Mouse (Mus musculus) layer of hippocampus, postnatal 14 days (tissue): ENCODE measurements at regions not wholly inside any gene's neighbourhood (a gene's known extent, or its start where the extent isn't known, plus 50 kb on each side); places are given as distances from the start of the nearest gene placed in this dataset.

Experiments used
- DNase-seq, 2 experiments: peaks; one replicate each; pipeline ENCODE4 v3.0.0; 2021 to 2022; ENCODE audit warnings: low spot score in 2 of 2, mixed read lengths in 1 of 2

DNA sequence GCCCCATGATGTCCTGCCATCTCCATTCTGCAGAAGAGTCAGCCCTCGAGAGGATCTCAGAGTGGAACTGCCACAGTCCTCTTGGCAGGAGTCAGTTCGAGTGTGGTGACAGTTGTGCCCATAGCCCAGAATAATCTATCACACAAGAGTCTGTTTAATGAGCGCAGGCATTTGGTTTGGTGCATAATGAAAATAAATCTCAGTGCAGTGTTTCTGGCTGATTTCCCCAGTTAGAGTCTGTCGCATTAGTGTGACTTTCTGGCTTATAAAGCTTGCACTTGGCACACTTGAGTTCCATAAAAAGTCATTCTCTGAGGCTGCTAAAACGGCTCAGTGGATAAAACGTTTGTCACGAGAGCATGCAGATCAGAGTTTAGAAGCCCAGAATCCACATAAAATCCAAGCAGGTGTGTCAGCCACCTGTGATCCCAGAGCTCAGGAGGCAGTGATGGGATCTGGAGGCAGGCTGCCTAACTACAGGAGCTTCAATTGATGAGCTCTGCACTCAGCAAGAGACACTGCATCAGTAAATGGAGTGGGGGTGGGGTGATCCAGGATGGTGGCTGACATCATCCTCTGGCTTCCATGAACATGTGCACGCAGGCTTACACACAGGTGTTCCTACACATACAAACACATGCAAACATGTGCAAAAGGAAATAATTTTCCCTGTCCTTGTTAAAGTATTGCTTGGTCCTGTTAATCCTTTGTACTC is 578.5 kb downstream of the Plekhb2 start:
- peak; percentile 41 to 68 for DNase-seq

DNA sequence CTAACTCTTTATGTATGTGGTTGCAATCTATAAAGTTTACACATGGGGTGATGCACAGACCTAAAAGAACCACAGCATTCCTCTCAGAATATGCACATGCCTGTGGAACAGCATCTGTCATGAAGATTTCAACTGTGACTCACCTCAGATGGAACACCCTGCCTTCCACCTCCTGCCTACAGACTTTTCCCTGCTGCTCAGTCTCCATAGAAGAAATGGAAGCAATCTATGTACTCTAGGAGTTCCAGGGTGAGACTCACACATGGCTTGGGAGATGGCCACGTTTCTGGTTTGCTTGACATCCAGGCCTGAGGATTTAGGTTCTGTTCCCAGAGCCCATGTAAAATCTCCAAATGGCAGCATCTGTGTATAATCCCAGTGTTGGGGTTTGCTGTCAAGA is 579.7 kb downstream of the Plekhb2 start:
- DNase-seq = no peak

DNA sequence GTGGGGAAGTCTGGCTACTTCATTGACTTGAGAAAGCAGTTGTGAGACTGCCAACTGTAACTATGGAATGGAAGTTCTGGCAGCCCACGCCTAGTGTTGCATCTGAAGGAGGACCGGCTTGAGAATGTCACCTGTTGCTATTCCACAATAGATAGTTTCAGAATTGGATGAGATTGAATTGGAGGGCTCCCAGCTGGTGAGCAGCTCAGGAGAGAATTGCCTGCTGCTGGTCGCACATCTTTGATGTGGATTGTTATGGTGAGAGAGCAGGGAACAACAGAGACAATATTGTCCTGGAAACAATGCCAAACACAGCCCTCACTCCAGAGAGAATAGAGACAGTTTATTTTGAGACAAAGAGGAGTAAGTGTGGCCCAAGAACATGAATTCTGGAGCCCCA is 585.9 kb downstream of the Plekhb2 start:
- DNase-seq = no peak

DNA sequence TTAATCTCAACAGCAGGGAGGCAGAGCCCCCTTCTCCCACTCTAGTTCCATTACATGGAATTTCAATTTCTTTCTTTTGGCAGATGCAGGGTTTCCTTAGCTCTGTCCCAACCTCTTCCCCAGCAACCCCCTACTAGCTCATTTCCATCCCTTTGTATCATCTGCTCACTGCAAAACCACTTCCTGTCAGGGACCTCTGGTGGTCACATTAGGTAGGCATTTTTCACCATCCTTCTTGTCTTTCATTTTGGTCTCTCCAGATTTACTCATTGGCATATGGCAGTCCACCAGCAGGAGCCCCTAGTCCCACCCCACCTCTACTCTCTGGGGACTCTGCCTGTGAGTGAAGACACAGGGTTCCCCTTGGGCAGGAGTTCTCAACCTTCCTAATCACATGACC is 597.6 kb downstream of the Plekhb2 start:
- DNase-seq = no peak

- DNase-seq = no peak
Measured at GRCm38 (mm10) chr1:35452441-35453107, 602.8 kb downstream of the Plekhb2 start.

GRCm38 (mm10) chr1:35457591-35457990 is 607.8 kb downstream of the Plekhb2 start:
- no peak for DNase-seq

- peak; percentile 4 to 39 for DNase-seq
Measured at GRCm38 (mm10) chr1:35465081-35465480, 603.1 kb upstream of the Hs6st1 start.

DNA sequence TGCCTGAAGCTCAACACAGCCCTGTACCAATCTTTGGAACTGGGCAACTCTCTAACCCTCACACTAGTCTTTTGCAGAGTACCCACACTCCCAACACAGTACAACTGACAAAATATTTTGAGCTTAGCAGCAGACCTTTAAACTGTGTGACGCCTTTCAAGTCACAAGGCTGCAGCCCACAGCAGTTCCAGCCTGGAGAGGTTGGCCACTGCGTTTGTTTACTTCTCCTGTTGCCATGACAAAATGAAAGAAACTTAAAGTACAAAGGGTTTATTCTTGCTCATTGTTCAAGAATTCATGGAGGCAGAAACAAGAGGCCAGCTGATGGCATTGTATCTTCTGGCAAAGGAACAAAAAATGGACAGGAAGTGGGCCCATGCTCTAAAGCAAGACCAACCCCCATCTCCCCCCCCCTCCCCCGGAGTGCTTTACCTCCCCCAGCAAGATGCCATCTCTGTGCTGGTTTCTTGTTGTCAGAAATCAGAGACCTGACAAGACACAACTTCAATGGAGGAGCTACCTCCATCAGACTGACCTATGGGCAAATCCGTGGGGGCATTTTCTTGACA is 598.9 kb upstream of the Hs6st1 start:
- no peak for DNase-seq

DNA sequence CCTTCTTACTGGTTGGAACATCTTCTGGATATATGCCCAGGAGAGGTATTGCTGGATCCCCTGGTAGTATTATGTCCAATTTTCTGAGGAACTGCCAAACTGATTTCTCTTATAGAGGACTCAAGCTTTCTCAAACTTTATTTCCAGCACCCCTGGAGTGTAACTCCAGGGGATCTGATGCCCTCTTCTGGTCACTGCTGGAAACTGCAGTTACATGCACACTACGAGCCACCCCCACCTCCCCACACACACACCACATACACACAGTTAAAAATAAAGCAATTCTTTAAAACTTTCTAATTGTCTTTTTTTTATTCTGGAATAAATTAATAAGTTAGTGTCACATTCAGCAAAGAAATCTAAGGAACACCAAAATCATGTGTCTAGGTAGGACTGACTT is 589.9 kb upstream of the Hs6st1 start:
- no peak for DNase-seq

DNA sequence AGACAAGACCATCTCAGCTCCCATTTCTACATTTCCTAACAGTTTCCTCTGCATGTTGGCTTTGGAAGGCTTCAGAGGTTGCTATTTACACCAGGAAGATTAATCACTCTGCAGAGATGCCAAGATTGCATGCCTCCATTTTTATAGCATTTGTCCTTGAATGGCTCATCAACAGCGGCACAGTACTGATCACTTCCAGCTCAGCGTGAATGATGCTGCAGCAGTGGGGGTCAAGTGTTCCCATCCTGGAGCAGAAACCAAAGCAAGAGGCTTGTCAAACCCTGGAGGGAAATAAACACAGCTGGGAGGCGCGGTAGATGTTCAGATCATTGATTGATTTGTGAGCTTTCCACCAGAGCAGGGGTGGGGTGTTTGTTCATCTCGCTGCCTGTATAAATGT is 572.2 kb upstream of the Hs6st1 start:
- DNase-seq = no peak

- DNase-seq = no peak
Measured at GRCm38 (mm10) chr1:35522951-35523350, 545.2 kb upstream of the Hs6st1 start.

DNA sequence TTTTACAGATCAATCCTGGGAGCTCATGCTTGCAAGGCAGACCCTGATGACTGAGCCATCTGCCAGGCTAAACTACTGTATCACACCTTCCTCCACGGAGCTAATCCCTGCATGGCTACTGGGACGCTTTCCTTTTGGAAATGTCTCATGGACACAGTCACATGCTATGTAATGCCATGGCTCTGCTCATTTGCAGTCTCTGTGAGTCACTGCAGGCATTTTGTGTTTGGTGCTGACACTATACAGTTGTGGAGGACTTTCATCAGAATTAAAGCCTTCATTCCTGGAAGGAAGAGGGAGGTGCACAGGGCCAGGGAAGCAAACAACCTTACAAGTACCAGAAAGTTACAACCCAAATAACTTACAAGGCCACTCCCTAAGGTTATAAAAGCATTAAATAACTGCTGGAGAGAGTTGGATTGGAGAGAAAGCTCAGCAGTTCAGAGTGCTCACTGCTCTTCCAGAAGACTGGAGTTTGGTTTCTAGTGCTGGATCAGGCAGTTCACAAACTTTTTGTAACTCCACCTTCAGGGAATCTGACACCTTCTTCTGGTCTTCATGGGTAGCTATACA is 544.3 kb upstream of the Hs6st1 start:
- no peak for DNase-seq

DNA sequence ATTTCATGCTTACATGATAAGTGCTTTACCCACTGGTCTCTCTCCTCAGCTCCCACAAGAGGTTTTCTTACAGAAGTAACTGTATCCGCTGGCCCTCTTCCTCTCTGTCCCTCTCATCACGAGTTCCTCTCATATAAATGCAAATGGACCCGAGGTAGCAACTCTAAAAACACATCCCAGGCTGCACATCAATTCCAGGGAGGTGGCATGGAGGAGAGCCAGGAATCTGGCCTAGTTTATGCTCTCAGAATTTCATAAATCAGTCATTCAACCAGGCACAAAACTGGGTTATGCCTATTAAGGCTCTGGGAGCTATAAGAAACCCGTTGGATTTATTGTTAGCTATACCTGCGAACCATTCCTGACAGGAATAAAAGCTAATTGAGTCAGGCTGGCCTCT is 543.4 kb upstream of the Hs6st1 start:
- no peak for DNase-seq

- no peak for DNase-seq
Measured at GRCm38 (mm10) chr1:35527750-35528476, 540.3 kb upstream of the Hs6st1 start.

GRCm38 (mm10) chr1:35535470-35535869 is 532.7 kb upstream of the Hs6st1 start:
- no peak for DNase-seq

DNA sequence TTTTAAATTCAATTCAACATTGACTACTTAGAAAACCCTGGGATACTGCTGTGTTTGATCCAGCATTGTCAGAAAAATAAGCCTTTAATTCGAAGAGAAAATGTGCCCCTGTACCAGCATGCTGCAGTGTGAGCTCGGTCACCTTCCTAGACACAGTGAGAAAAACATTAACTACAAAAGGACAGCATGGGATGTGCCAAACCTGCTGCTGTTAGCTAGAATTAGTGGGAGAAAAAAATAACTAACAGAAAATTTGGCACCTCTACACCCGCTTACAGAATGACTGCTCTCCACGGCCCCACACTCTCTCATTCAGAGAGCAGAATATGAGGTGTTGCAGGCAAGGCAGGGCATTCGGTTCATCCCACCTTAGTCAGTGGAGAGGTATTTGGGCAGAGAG is 531.9 kb upstream of the Hs6st1 start:
- DNase-seq = peak in 1 of 2 experiments; percentile 6

DNA sequence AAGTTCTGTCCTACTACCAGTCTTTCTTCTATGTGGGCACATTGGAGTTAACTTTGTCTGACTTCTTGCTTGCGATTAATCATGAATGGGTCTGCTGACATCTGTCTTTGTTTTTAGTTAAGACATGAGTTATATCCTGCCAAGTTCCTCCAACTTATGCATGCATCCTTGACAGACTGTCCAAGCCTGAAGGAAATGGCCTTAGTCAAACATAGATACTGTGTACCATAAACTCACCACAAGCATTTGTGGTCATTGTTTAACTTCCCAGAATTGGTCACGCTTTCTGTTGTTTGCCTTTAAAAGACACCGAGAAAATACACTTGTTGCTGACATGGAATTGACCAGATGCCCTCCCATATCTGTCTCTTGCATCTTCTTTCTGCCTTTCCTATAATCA is 519.4 kb upstream of the Hs6st1 start:
- DNase-seq = no peak

DNA sequence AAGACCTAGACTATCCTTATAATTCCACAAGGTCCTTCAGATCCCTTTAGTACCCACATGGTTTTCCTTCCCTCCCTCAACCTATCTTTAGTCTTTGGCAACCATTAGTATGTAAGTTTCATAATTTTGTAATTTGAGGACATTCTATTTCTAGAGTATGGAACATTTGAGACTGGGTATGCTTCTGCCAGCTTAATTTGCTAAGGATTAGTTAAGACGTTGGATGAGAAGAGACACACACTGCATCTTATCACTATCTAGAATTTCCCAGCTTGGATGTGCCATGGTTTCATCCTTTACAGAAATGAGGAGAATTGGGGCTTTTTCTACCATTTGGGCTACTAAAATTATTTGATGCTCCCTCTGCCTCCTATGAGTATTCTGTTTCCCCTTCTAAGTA is 516.7 kb upstream of the Hs6st1 start:
- DNase-seq = no peak

GRCm38 (mm10) chr1:35562786-35563185 is 505.4 kb upstream of the Hs6st1 start:
- peak in 1 of 2 experiments; percentile 10 for DNase-seq

DNA sequence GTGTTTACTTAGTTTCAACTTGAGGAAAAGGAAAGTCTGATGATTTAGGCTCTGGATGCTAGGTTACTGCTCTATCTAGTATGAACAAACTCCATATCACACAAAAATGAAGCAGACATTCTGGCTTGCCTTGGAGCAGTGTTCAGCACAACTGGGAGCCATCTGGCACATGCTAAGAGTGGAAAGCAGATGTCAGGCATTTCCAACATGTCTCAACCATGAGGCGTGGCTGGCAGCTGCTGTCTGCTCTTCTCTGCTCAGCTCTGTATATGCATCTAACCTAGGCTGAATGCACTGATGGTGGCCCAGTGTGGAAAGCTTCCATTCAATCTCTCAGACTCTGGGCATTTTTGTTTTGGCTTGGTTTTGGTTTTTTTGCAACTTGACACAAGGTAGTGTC is 493.0 kb upstream of the Hs6st1 start:
- DNase-seq = peak; percentile 16 to 49

DNA sequence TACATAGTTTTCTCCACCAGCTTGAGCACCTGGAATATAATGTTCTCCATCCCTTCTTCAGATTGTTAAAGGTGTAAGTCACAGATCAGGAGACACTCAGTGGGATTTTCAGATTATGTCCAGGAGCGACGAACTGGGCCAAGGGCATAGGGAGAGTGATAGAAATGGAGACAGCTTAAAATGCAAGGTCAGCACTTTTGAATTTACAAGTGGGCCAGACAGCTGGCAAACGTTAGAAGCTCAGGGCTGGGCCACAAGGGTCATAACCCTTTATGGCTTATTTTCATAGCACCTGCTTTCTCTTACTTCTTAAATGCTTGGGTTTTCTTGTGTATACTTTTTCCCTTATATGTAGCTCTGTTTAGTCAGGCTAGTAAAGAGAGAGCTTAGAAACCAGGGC is 488.8 kb upstream of the Hs6st1 start:
- no peak for DNase-seq

DNA sequence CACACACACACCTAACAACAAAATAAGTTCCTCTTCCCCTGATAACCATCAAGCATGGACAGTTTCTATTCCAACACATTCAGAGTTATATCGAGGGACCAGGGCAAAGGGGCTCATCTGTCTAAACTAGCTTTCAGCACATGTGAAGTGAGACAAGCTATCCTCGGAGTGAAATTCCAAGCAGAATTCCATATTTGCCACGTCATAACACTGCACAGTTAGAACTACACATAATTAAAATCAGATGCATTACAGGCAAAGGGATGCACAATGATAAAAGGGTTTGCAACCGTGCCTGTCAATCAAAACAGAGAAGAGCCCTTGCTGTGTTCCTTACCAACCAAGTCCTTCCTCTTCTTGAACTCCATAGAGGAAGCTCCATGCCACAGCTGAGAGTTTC is 488.2 kb upstream of the Hs6st1 start:
- no peak for DNase-seq
